Mouse (Mus musculus): ENCODE results near the gene Gm38393. TPM values are rescaled to one million over a fixed set of nuclear protein-coding genes. Genes with fewer than 3 reads are reported as not detected.

Gene Gm38393
- polyA plus RNA-seq, 1 experiment = 15.4 TPM

DNA sequence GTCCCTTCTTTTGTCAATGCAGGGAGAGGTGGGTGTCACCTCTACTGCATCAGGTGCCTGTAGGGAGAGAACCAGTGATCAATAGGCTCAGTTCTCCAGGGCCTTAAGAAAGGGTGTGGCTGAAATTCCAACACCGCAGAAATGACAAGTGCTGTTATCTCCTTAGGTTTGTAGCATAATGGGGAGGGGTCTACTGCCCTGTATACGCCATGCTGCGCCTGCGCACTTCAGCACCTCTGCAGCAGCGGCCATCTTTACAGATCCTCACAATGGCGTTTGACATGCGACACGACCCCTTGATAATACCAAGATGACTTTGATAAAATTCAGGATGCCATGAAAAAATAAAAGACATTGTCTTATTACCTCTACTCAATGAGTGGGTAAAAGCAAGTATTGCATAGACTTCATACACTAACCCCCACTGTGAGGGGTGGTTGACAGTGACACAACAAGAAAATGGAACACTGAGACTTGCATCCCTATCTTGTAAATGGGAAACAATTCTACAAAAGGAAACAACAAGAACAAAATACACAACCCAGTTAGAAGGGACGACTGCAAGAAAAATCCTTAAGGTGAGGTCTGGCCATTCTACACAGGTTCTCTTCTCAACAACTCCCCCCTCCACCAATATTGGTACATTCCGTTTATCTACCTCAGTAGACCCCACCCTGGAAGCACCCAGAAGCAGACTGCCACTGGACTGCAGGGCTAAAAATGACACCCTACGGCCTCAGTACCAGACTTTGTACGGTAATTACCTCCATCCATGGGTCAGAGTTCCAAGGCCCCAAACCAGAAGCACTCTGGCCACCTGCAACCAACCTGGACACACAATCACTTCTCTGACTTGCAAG, 1.6 kb downstream of the Gm38393 start:
- Histone ChIP-seq H3K27me3 (ENCODE audit: control insufficient read depth, insufficient read depth, low read length) (no peaks in the 10 kb centered on the region), H3K4me3 (replicated peaks; ENCODE audit: insufficient read depth, low read depth, low read length) (peak overlapping the region; percentile 66), H3K4me1 (ENCODE audit: control insufficient read depth, insufficient read depth, low read length) (no peaks in the 10 kb centered on the region), H3K27ac (ENCODE audit: insufficient read depth, low read length) (0 out of 2 replicates have a peak overlapping the region, but pooled peaks have one; percentile 70)
- DNase-seq = peak; percentile 48 to 59
- 42% methylated on average over 12 of the region's 12 CpGs for WGBS
- TF ChIP-seq POLR2A (IDR thresholded peaks at IDR 0.05; ENCODE audit: borderline replicate concordance, insufficient read depth, low read length) = no peak
- no peak for TF ChIP-seq CTCF (IDR thresholded peaks at IDR 0.05; ENCODE audit: borderline replicate concordance, insufficient read depth, low read depth, low read length)

DNA sequence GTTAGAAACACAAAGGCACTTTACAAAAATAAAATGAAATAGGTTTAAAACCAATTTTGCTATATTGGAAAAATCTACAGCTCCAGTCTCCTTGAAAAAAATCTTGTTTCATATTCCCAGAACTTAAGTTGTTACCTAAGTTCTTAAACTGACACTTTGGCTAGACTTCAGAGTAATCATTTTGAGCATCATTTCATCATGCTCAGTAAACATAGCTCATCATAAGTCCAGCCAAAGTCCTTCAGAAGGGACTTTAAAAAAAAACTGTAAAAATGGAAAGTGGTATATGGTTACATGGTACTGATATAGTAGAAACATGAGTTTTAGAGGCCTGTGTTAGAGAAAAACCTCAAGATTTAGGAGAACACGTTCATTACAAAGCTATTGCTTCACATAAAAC, 26.2 kb downstream of the Gm38393 start:
- Histone ChIP-seq H3K27ac (ENCODE audit: insufficient read depth, low read length) (no peak overlapping the region), H3K4me1 (ENCODE audit: control insufficient read depth, insufficient read depth, low read length) (no peaks in the 10 kb centered on the region), H3K4me3 (replicated peaks; ENCODE audit: insufficient read depth, low read depth, low read length) (no peak overlapping the region), H3K27me3 (ENCODE audit: control insufficient read depth, insufficient read depth, low read length) (no peaks in the 10 kb centered on the region)
- no peak for TF ChIP-seq POLR2A (IDR thresholded peaks at IDR 0.05; ENCODE audit: borderline replicate concordance, insufficient read depth, low read length)
- WGBS = 59% methylated on average over 1 of the region's 1 CpGs
- DNase-seq = no peak

Other genes starting within 250 kb of the Gm38393 start
- 4.8 TPM in 1 of 2 replicates, not detected in the other for gene Snurf, start within 50 bp of the Gm38393 start, polyA plus RNA-seq (2012; rRNA removed)
- gene Snrpn, start 135.2 kb upstream of the Gm38393 start, polyA plus RNA-seq (2012; rRNA removed) = 958 and 1,030 TPM in 2 replicates

Measured in cerebellum, adult 2 months (tissue).